Mouse (Mus musculus): ENCODE results near the gene Bri3.

- TF ChIP-seq CTCF (IDR thresholded peaks at IDR 0.05) (no peak), EP300 (IDR thresholded peaks at IDR 0.05; ENCODE audit: insufficient read depth, low read depth, low read length) (no peak)
These were observed 135.2 kb downstream of the Bri3 start for GRCm38 (mm10) chr5:144379431-144379830.
